Mouse (Mus musculus) duodenum, adult 2 months (tissue): Measurements from ENCODE around the gene Dot1l. TPM values are rescaled to one million over a fixed set of nuclear protein-coding genes. Genes with fewer than 3 reads are reported as not detected.

ENCODE experiments used
- polyA plus RNA-seq: library from polyadenylated mRNA; depleted of rRNA; stranded (reverse); fragments of >200 nt; gene quantifications from 2 replicates; pipeline ENCODE4 v1.2.3, GENCODE M21; 2012; ENCODE audit warnings: low replicate concordance; rRNA removed

Gene Dot1l
- 53.5 and 58.4 TPM in 2 replicates for polyA plus RNA-seq

DNA sequence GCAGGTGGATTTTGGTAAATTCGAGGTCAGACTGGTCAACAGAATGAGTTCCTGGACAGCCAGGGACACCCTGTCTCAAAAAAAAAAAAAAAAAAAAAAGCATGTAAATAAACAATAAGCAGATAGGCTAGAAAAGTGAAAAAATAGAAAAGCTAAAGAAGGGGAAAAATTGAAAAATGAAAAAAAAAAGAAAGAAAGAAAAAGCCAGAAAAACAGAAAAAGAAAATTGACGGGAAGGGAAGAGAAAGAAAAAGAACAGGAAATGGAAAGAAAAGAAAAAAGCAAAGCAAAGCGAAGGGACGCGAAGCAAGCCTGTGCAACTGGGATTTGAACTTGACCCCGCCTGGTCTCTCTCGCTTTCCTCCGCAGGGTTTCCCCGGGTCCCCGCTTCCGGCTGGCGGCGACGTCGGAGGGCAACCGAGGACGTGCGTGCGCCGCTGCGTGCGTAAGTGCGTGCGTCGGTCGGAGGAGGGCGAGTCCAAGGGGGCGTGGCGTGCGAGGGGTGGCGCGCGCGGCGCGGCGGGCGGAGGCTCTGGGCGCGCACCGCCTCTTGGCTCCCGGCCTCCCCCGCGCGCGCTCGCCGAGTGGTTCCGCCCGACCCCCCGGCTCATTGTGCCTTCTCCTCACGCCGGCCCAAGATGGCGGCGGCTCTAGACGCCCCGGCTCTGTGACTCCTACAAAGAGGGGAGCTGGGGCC lies at the start of gene Dot1l:
Gene Dot1l (plus strand): TSS at position 613 of the 697 bp plus-strand sequence.

GRCm38 (mm10) chr10:80742180-80742978 lies 12.6 kb upstream of the Dot1l start, which contains the start of gene Ap3d1:
Gene Ap3d1, minus strand, starts transcription at chr10:80742264.

GRCm38 (mm10) chr10:80798150-80799006 lies 43.4 kb downstream of the Dot1l start, which contains the start of the genes Sf3a2 and Plekhj1:
Gene Sf3a2, plus strand, starts transcription at chr10:80798198.
Gene Plekhj1, minus strand, starts transcription at chr10:80798626.

GRCm38 (mm10) chr10:80804916-80805315 lies 49.9 kb downstream of the Dot1l start, which contains the start of gene Amh:
Gene Amh, plus strand, starts transcription at chr10:80805243.

DNA sequence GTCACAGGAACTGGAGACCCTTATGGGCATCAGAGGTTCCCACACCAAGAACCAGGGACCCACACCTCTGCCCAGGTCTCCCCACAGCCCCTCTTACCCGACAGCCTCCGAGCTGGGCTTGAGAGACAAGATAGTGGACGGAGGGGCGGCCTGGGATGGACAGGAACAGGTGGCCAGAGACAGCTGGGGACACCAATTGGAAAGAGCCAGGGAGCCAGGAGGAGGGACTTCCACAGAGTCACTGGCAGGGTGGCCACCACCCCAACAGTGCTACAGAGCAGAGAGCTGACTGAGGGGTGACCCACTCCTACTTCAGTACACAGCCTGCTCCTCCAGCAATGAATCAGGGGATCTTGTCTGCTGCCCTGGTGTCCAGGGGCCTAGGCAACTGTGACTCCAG lies 58.4 kb downstream of the Dot1l start, which contains the start of gene Jsrp1:
Gene Jsrp1 (minus strand): TSS at position 133 of the 400 bp plus-strand sequence.

DNA sequence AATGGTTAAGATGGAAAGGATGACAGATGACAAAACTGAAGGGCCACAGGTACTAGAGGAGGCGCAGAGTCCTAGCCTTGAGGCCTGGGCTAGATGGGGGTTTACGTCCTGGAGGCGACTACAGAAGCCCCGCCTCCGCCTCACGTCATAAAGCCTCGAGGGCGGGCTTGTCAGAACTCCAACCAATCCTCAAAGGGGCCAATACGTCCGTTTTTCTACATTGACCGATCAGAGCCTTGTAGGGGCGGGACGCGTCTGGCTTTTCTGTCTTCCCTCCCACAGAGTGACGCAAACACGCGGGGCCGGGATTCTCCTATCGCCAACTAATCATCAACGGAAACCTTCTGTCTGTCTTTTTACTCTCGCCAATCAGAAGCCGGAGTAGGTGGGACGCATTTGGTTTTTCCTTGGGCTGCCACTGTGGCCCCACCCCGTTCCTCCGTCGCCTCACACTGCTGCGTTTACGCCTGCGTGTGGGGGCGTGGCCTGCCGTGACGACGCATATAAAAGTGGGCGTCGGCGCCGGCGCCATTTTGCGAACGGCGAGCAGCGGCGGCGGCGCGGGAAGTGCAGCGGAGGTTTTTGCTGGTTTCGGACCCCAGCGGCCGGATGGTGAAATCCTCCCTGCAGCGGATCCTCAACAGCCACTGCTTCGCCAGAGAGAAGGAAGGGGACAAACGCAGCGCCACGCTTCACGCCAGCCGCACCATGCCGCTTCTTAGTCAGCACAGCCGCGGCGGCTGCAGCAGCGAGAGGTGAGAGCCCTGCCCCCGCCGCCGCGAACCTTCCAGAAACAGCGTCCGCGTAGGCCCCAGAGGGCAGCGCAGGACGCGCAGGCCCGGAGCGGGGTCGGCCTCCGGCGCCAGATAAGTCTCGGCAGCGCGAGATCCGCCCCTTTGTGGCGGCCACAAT lies 71.4 kb downstream of the Dot1l start, which contains the start of gene Oaz1:
Gene Oaz1 (plus strand): TSS at position 506 of the 912 bp plus-strand sequence.

DNA sequence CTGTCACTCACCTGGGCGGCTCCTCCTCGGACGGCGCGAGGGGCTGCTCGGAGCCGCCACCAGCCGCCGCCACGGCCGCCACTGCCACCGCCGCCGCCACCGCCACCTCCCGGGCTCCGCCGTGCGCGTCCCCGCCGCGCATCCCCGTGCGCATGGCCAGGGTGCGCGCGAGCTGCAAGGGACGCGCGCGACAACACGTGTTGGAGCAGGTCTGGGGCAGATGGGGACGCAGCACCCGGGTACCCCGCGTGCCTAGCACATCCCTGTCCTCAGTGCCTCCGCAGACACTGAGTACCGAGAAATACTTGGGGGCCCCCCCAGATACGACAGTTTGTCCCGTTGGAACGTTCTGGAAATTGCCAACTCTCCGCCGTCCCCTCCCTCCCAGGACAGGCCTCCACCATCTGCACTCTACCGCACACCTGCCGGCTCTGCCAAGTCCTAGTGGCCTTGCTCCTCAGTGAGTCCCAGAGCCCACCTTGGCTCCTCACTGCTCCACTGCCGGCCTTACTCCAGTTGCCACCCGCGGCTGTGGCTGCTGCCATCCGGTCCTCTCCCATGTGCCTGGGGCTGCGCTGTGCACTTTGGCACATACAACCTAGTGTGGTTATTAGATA lies 89.0 kb downstream of the Dot1l start, which contains the start of gene Lingo3:
Gene Lingo3 (minus strand): TSS at position 109 of the 617 bp plus-strand sequence.

Other genes starting within 250 kb of the Dot1l start
- 0.02 TPM in 1 of 2 replicates, not detected in the other for gene Atp8b3, start 216.1 kb upstream of the Dot1l start, polyA plus RNA-seq
- 50.2 and 62.3 TPM in 2 replicates for gene Rexo1, start 193.6 kb upstream of the Dot1l start, polyA plus RNA-seq
- 22.7 and 36.3 TPM in 2 replicates for gene Klf16, start 177.9 kb upstream of the Dot1l start, polyA plus RNA-seq
- 502 and 1,087 TPM in 2 replicates for gene Abhd17a, start 164.9 kb upstream of the Dot1l start, polyA plus RNA-seq
- gene Scamp4, start 152.3 kb upstream of the Dot1l start, polyA plus RNA-seq, result 164 and 176 TPM in 2 replicates
- gene Adat3, start 152.3 kb upstream of the Dot1l start, polyA plus RNA-seq, result 23.9 and 33.1 TPM in 2 replicates
- gene Gm49322, start 149.2 kb upstream of the Dot1l start, polyA plus RNA-seq, result 1.7 and 2.4 TPM in 2 replicates
- 194 and 256 TPM in 2 replicates for gene Csnk1g2, start 132.4 kb upstream of the Dot1l start, polyA plus RNA-seq
- 70.9 and 83.2 TPM in 2 replicates for gene Btbd2, start 98.1 kb upstream of the Dot1l start, polyA plus RNA-seq
- 147 TPM in 2 replicates for gene Mknk2, start 77.1 kb upstream of the Dot1l start, polyA plus RNA-seq
- 28.1 and 37.8 TPM in 2 replicates for gene Mob3a, start 53.2 kb upstream of the Dot1l start, polyA plus RNA-seq
- gene Izumo4, start 53.0 kb upstream of the Dot1l start, polyA plus RNA-seq, result 20.8 and 44.8 TPM in 2 replicates
- gene Ap3d1, start 12.9 kb upstream of the Dot1l start, polyA plus RNA-seq, result 80.7 and 89.3 TPM in 2 replicates
- 50.6 and 68.2 TPM in 2 replicates for gene Sf3a2, start 43.0 kb downstream of the Dot1l start, polyA plus RNA-seq
- gene Plekhj1, start 43.4 kb downstream of the Dot1l start, polyA plus RNA-seq, result 44.6 and 62.2 TPM in 2 replicates
- 0.54 and 2.5 TPM in 2 replicates for gene Amh, start 50.0 kb downstream of the Dot1l start, polyA plus RNA-seq
- gene Jsrp1, start 58.3 kb downstream of the Dot1l start, polyA plus RNA-seq, result not detected in 2 replicates
- gene Oaz1, start 71.5 kb downstream of the Dot1l start, polyA plus RNA-seq, result 955 and 1,664 TPM in 2 replicates
- 0.02 and 0.07 TPM in 2 replicates for gene Lingo3, start 88.8 kb downstream of the Dot1l start, polyA plus RNA-seq
- gene Lsm7, start 100.0 kb downstream of the Dot1l start, polyA plus RNA-seq, result 89.4 and 104 TPM in 2 replicates
- gene Sppl2b, start 100.1 kb downstream of the Dot1l start, polyA plus RNA-seq, result 80.9 and 86.1 TPM in 2 replicates
- 0.78 and 3.7 TPM in 2 replicates for gene Tmprss9, start 116.6 kb downstream of the Dot1l start, polyA plus RNA-seq
- gene Timm13, start 145.8 kb downstream of the Dot1l start, polyA plus RNA-seq, result 217 and 283 TPM in 2 replicates
- gene Lmnb2, start 163.0 kb downstream of the Dot1l start, polyA plus RNA-seq, result 30.0 and 34.9 TPM in 2 replicates
- 14.8 and 34.1 TPM in 2 replicates for gene Gadd45b, start 174.9 kb downstream of the Dot1l start, polyA plus RNA-seq